Mouse (Mus musculus) thymus, adult 2 months (tissue): ENCODE data around the gene Dnaja4. TPM values are rescaled to one million over a fixed set of nuclear protein-coding genes. Genes with fewer than 3 reads are reported as not detected.

Source experiments
- DNase-seq: peaks from one replicate; pipeline ENCODE4 v3.0.0; 2021
- H3K27ac ChIP-seq: fragments of 200-500 bp; 2 replicates; pipeline ENCODE4 v1.5.1; 2012; ENCODE audit warnings: low read length, control low read depth; ENCODE audit not compliant: control insufficient read depth, insufficient read depth
- H3K27me3 ChIP-seq: fragments of 200-500 bp; 2 replicates; pipeline ENCODE4 v1.6.1; 2012; ENCODE audit warnings: mild to moderate bottlenecking, low read length, moderate library complexity, mixed read lengths; ENCODE audit not compliant: control insufficient read depth, insufficient read depth
- H3K36me3 ChIP-seq: fragments of 200-500 bp; 2 replicates; pipeline ENCODE4 v1.6.1; 2012; ENCODE audit warnings: mild to moderate bottlenecking, low read length, moderate library complexity; ENCODE audit not compliant: control insufficient read depth, insufficient read depth
- H3K4me1 ChIP-seq: fragments of 200-500 bp; replicated peaks from 2 replicates; pipeline ENCODE4 v1.6.1; 2012; ENCODE audit warnings: low read length; ENCODE audit not compliant: control insufficient read depth, insufficient read depth
- H3K4me3 ChIP-seq: fragments of 200-500 bp; 2 replicates; pipeline ENCODE4 v1.5.1; 2012; ENCODE audit warnings: mild to moderate bottlenecking, low read length, control low read depth, moderate library complexity; ENCODE audit not compliant: control insufficient read depth, insufficient read depth
- CTCF ChIP-seq: fragments of 200-500 bp; IDR thresholded peaks from 2 replicates; pipeline ENCODE4 v1.5.1; 2012; ENCODE audit warnings: mild to moderate bottlenecking, control low read depth, low read length, moderate library complexity, borderline replicate concordance; ENCODE audit not compliant: control insufficient read depth, poor library complexity, insufficient read depth; ENCODE audit errors: extremely low read depth
- POLR2A ChIP-seq: fragments of 200-500 bp; IDR thresholded peaks from 2 replicates; pipeline ENCODE4 v1.6.1; 2012; ENCODE audit warnings: mild to moderate bottlenecking, low read length, control low read depth, moderate library complexity; ENCODE audit not compliant: control insufficient read depth, poor library complexity, insufficient read depth; ENCODE audit errors: extremely low read depth
- WGBS: fragments of 180-500 bp; shearing (Covaris S2); methylation state at CpG from one replicate; pipeline ENCODE4 v1.1.7; 2018; 5-methylcytosine and 5-hydroxymethylcytosine counted together
- polyA plus RNA-seq: library from polyadenylated mRNA; depleted of rRNA; stranded (reverse); fragments of >200 nt; gene quantifications from 2 replicates; pipeline ENCODE4 v1.2.3, GENCODE M21; 2012

The Dnaja4 gene
- polyA plus RNA-seq, 1 experiment: 4.5 TPM

DNA sequence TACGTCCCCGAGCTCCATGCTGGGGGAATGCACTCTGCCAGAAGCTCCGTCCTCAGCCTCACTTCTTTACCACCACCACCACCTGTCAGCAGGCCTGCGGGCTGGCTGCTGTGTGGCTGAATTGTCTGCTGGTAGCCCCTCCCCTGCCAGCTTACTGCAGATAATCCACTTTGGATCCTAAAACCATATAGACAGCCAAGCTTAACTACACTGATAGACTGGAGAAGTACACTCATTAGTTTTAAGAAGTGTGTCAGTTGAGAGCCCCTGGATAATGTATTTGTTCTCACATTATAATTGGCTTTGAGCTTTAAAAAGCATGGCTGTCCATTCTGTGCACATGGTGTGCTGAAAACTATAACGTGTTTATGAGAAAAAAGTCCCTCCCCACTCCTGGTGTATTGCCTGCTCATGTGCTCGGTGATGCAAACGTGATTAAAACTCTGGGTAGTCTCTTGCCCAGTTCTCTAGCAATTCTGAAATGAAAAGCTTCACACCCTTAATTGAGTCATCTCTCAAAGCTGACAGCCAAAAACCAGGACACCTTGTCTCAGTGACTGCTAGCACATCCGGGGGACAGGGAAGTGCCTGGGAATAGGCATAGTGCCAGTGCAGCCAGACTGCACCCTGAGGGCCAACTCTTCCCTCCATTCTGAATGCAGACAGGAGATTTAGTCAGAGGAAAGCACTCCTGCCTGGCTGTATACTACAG is 8.8 kb downstream of the Dnaja4 start:
- TF ChIP-seq CTCF (no peak), POLR2A (no peak)
- Histone ChIP-seq H3K4me3 (no peak overlapping the region), H3K4me1 (no peaks in the 10 kb centered on the region), H3K27me3 (no peaks in the 10 kb centered on the region), H3K27ac (no peak overlapping the region), H3K36me3 (no peaks in the 10 kb centered on the region)
- WGBS: 90% methylated on average over 8 of the region's 8 CpGs
- DNase-seq: no peak

GRCm38 (mm10) chr9:54708085-54708484 is 9.4 kb downstream of the Dnaja4 start:
- H3K4me1 ChIP-seq: no peaks in the 10 kb centered on the region
- WGBS: 91% methylated on average over 5 of the region's 5 CpGs
- peaks cover 2% of the 10 kb centered on the region; the same call in 1 of the 2 replicates for H3K36me3 ChIP-seq
- no peak overlapping the region for H3K27ac ChIP-seq
- no peak for DNase-seq
- H3K27me3 ChIP-seq: no peaks in the 10 kb centered on the region
- H3K4me3 ChIP-seq: no peak overlapping the region
- TF ChIP-seq CTCF (no peak), POLR2A (no peak)

- H3K4me3 ChIP-seq: no peak overlapping the region
- 98% methylated on average over 3 of the region's 3 CpGs for WGBS
- DNase-seq: no peak
- no peak for TF ChIP-seq CTCF
- TF ChIP-seq POLR2A: no peak
- H3K27ac ChIP-seq: no peak overlapping the region
- peaks cover 54% of the 10 kb centered on the region for H3K36me3 ChIP-seq
- no peaks in the 10 kb centered on the region for H3K4me1 ChIP-seq
- H3K27me3 ChIP-seq: no peaks in the 10 kb centered on the region
These were observed 17.1 kb downstream of the Dnaja4 start for GRCm38 (mm10) chr9:54715776-54716175.

DNA sequence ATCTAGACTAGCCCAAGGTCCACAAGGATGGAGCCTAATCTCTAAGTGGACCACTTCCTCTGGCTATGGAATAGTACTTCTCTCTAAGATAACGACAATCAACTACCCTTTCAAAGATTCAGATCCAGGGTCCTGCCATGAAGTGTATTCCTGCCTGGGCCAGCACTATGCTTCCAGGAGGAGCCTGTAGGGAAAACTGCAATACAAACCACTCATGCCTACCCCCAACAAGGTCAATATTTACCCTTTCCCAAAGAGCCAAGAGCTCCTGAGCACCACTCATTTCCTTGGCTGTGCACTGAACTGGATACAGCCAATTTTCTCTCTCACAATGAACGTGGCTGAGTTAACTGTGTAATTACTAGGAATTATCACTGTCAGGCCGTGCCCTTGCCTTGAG is 18.9 kb downstream of the Dnaja4 start:
- Histone ChIP-seq H3K36me3 (peaks cover 66% of the 10 kb centered on the region), H3K27ac (no peak overlapping the region), H3K27me3 (no peaks in the 10 kb centered on the region), H3K4me3 (no peak overlapping the region), H3K4me1 (no peaks in the 10 kb centered on the region)
- TF ChIP-seq POLR2A (no peak), CTCF (no peak)
- DNase-seq: no peak
- WGBS: 95% methylated on average over 3 of the region's 3 CpGs

DNA sequence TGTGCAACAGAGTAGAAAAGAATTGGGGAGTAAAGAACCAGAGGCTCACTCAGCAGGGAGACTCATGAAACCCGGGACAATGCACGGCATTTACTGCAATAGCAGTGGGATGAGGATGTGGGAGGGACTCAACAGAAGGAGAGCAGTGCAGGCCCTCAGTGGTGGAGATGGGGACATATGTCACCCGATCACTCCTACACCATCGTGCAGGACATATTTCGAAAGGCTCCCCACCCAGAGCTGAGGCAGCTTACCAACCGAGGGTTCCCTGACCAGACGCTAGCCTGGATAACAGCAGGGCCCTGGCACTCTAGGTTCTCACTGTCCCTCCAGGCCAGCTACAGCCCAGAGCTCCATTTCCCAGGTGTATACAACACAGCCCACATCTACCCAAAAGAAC is 23.5 kb downstream of the Dnaja4 start:
- H3K27ac ChIP-seq: no peak overlapping the region
- DNase-seq: no peak
- H3K4me1 ChIP-seq: no peaks in the 10 kb centered on the region
- 96% methylated on average over 7 of the region's 7 CpGs for WGBS
- TF ChIP-seq POLR2A (no peak), CTCF (no peak)
- peaks cover 71% of the 10 kb centered on the region for H3K36me3 ChIP-seq
- no peak overlapping the region for H3K4me3 ChIP-seq
- H3K27me3 ChIP-seq: no peaks in the 10 kb centered on the region

DNA sequence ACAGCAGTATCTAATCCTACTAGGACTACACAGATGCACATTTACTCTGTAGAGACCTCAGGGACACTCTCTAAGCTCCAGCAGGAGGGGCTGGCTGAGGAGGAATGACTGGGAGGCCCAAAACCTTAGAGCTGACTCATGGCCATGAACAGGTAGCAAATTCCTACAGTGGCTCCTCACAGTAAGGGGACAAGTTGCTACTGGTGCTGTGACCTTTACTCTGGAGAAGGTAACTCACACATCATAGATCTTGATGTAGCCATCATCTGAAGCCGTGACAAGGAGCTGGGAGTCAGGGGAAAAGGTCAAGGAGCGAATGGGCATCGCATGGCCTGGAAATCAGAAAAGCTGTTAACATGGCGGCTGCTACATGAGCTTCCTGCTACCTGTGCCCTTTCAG is 23.9 kb downstream of the Dnaja4 start:
- TF ChIP-seq CTCF (no peak), POLR2A (no peak)
- over 99% methylated on average over 4 of the region's 4 CpGs for WGBS
- H3K36me3 ChIP-seq: peaks cover 72% of the 10 kb centered on the region

DNA sequence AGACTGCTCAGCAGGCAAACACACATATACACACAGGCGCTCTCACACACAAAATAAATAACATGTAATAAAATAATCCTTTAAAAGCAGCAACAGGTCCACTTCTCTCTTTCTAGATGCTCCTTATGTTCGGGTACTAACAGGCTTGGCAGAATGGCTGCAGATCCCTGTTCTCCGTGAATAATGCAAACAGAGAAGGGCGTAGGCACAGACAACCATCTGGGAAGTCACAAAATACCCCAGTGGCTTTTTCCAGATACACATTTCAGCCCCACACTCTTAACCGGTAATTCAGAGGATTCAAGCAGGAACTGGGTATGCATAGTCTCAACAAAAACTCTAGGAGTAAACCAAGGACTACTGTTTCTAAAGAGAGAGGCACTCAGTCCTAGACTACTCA is 27.6 kb downstream of the Dnaja4 start:
- TF ChIP-seq POLR2A: no peak
- TF ChIP-seq CTCF: no peak
- Histone ChIP-seq H3K4me1 (no peaks in the 10 kb centered on the region), H3K36me3 (peaks cover 53% of the 10 kb centered on the region), H3K27me3 (no peaks in the 10 kb centered on the region), H3K4me3 (no peak overlapping the region), H3K27ac (no peak overlapping the region)
- 96% methylated on average over 5 of the region's 5 CpGs for WGBS
- DNase-seq: no peak

More for the DNA sequence above, 23.9 kb downstream of the Dnaja4 start:
- Histone ChIP-seq H3K27ac (no peak overlapping the region), H3K27me3 (no peaks in the 10 kb centered on the region), H3K4me1 (no peaks in the 10 kb centered on the region), H3K4me3 (no peak overlapping the region)
- no peak for DNase-seq
